Mouse (Mus musculus): ENCODE measurements around the gene Hist1h3b.
A peak's percentile ranks its signal among the peaks of the same experiment; 100 is the strongest.

The Hist1h3b gene

GRCm38 (mm10) chr13:23778339-23778738, 26.3 kb downstream of the Hist1h3b start:
- DNase-seq (ENCODE audit: low spot score) = no peak

- no peak for DNase-seq (ENCODE audit: low spot score)
These were observed 27.0 kb downstream of the Hist1h3b start for GRCm38 (mm10) chr13:23779025-23779424.

GRCm38 (mm10) chr13:23792520-23792919, 40.5 kb downstream of the Hist1h3b start:
- peak; percentile 32 for DNase-seq (ENCODE audit: low spot score)

GRCm38 (mm10) chr13:23799405-23799804, 47.3 kb downstream of the Hist1h3b start:
- no peak for DNase-seq (ENCODE audit: low spot score)

Measured in yolk sac, embryonic 10.5 days (tissue).